Mouse (Mus musculus) CD4-positive, CD25-positive, alpha-beta regulatory T cell (primary cell): Measurements from ENCODE around the gene Oas1d. TPM values are rescaled to one million over a fixed set of nuclear protein-coding genes. Genes with fewer than 3 reads are reported as not detected.

Source experiments
- polyA plus RNA-seq: library from polyadenylated mRNA; unstranded; fragments of 100-300 nt; shearing (Covaris generic); gene quantifications from one replicate; pipeline ENCODE4 v1.2.1, GENCODE M21; 2017

Gene Oas1d
- not detected for polyA plus RNA-seq

GRCm38 (mm10) chr5:120914204-120914603 lies at the start of gene Oas1d:
TSS of gene Oas1d (plus strand) at chr5:120914536.

GRCm38 (mm10) chr5:120887413-120887812 lies 26.9 kb upstream of the Oas1d start, which contains the start of gene Oas1g:
TSS of gene Oas1g (minus strand) at chr5:120887613.

GRCm38 (mm10) chr5:120906791-120907733 lies 7.3 kb upstream of the Oas1d start, which contains the start of gene Oas1a:
TSS of gene Oas1a (minus strand) at chr5:120907521.

Other genes starting within 250 kb of the Oas1d start
- gene Dtx1, start 202.6 kb upstream of the Oas1d start, polyA plus RNA-seq = 240 TPM
- 3.6 TPM for gene Oas2, start 164.7 kb upstream of the Oas1d start, polyA plus RNA-seq
- gene Oas3, start 136.9 kb upstream of the Oas1d start, polyA plus RNA-seq = 12.6 TPM
- not detected for gene Oas1e, start 119.0 kb upstream of the Oas1d start, polyA plus RNA-seq
- 16.6 TPM for gene Oas1c, start 102.0 kb upstream of the Oas1d start, polyA plus RNA-seq
- not detected for gene Oas1f, start 67.2 kb upstream of the Oas1d start, polyA plus RNA-seq
- gene Oas1h, start 53.1 kb upstream of the Oas1d start, polyA plus RNA-seq = not detected
- gene Oas1g, start 26.9 kb upstream of the Oas1d start, polyA plus RNA-seq = 0.39 TPM
- 21.7 TPM for gene Oas1a, start 7.0 kb upstream of the Oas1d start, polyA plus RNA-seq
- gene Rph3a, start 95.6 kb downstream of the Oas1d start, polyA plus RNA-seq = not detected